Mouse (Mus musculus): ENCODE measurements at regions not wholly inside any gene's neighbourhood (a gene's known extent, or its start where the extent isn't known, plus 50 kb on each side); places are given as distances from the start of the nearest gene placed in this dataset.

- no peak overlapping the region for H3K27ac ChIP-seq
- H3K4me1 ChIP-seq (replicated peaks), result no peaks in the 10 kb centered on the region
- H3K9me3 ChIP-seq, result no peaks in the 10 kb centered on the region
- no peaks in the 10 kb centered on the region for H3K36me3 ChIP-seq
- no peaks in the 10 kb centered on the region for H3K27me3 ChIP-seq
- H3K9ac ChIP-seq (replicated peaks), result no peak overlapping the region
- ATAC-seq, result no peak
- H3K4me3 ChIP-seq (replicated peaks), result no peak overlapping the region
- WGBS, result 92% methylated on average over 3 of the region's 3 CpGs
- no peak overlapping the region for H3K4me2 ChIP-seq (replicated peaks)
Measured at GRCm38 (mm10) chr5:98108394-98108793, 58.6 kb upstream of the Prdm8 start.

- Histone ChIP-seq H3K4me2 (replicated peaks) (no peak overlapping the region), H3K9me3 (no peaks in the 10 kb centered on the region), H3K4me3 (replicated peaks) (no peak overlapping the region), H3K27me3 (no peaks in the 10 kb centered on the region), H3K4me1 (replicated peaks) (no peaks in the 10 kb centered on the region), H3K9ac (replicated peaks) (no peak overlapping the region), H3K27ac (no peak overlapping the region), H3K36me3 (no peaks in the 10 kb centered on the region)
- WGBS, result 74% methylated on average over 6 of the region's 6 CpGs
- ATAC-seq, result no peak
Measured at GRCm38 (mm10) chr5:98106261-98106660, 60.7 kb upstream of the Prdm8 start.

- Histone ChIP-seq H3K4me2 (replicated peaks) (no peak overlapping the region), H3K4me3 (replicated peaks) (no peak overlapping the region), H3K4me1 (replicated peaks) (peaks cover 4% of the 10 kb centered on the region; the same call in 1 of the 2 replicates), H3K27me3 (no peaks in the 10 kb centered on the region), H3K9ac (replicated peaks) (no peak overlapping the region), H3K9me3 (no peaks in the 10 kb centered on the region), H3K27ac (no peak overlapping the region), H3K36me3 (no peaks in the 10 kb centered on the region)
- 0 out of 2 replicates have a peak, but pooled peaks have one; percentile 56 for ATAC-seq
- WGBS, result 66% methylated on average over 7 of the region's 7 CpGs
Measured at GRCm38 (mm10) chr5:98083409-98083808, 52.6 kb upstream of the Antxr2 start.

GRCm38 (mm10) chr5:98081204-98081603 lies 50.4 kb upstream of the Antxr2 start:
- Histone ChIP-seq H3K4me1 (replicated peaks) (peaks cover 4% of the 10 kb centered on the region; the same call in 1 of the 2 replicates), H3K27me3 (no peaks in the 10 kb centered on the region), H3K36me3 (no peaks in the 10 kb centered on the region), H3K9me3 (no peaks in the 10 kb centered on the region), H3K27ac (no peak overlapping the region), H3K4me3 (replicated peaks) (no peak overlapping the region), H3K9ac (replicated peaks) (no peak overlapping the region), H3K4me2 (replicated peaks) (no peak overlapping the region)
- ATAC-seq, result no peak
- WGBS, result 95% methylated on average over 5 of the region's 5 CpGs

All from midbrain, embryonic 13.5 days (tissue).